Mouse (Mus musculus): ENCODE results near the gene Smim24. TPM values are rescaled to one million over a fixed set of nuclear protein-coding genes. Genes with fewer than 3 reads are reported as not detected.

Gene Smim24
- polyA plus RNA-seq, 1 experiment from 2014 or later: 3.1 TPM

DNA sequence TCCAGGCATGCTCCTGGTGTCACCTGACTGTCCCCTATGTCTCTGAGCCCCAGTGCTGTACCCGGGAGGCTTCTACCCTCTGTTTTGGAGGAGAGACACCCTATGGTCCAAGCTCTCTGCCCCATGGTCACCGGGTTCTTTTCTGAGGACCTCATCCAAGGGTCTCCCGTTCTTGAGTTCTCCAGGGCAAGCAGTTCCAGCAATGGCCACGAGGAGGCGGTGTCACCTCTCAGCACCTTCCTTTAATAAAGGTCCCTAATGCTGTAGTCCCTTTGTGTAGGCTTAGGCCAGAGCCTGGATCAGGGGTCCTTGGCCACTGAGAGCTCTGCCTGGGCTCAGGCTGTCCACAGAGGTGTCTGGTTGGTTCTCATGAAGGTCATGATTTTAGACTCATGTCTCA, 2.3 kb downstream of the Smim24 start:
- H3K4me3 ChIP-seq: no peak overlapping the region
- no peak overlapping the region for H3K9ac ChIP-seq
- no peak overlapping the region for H3K27ac ChIP-seq
- no peaks in the 10 kb centered on the region for H3K27me3 ChIP-seq
- WGBS: 16% methylated on average over 5 of the region's 5 CpGs
- H3K4me1 ChIP-seq: peaks cover 22% of the 10 kb centered on the region
- H3K9me3 ChIP-seq: no peaks in the 10 kb centered on the region
- H3K4me2 ChIP-seq: no peak overlapping the region
- peaks cover 28% of the 10 kb centered on the region for H3K36me3 ChIP-seq
- ATAC-seq (ENCODE audit: insufficient number of reproducible peaks, insufficient read depth, low FRiP score, low TSS enrichment, low read depth): no peak

DNA sequence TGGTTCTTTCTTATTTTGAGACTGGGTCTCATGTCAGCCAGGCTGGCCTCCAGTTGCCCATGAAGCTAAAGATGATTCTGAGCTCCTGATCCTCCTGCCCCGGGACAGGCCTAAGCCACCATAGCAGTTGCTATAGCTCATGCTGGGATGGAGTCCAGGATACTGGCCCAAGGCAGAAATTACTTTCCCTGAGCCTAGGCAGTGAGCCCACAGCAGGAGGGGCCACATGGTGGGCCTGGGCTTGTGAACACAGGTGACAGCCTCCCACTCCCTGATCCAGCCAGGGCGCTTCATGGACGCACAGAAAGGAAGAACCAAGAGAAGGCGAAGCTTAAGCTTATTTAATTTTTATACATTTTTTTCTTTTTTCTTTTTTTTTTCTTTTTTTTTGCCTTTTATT, 3.0 kb downstream of the Smim24 start:
- 89% methylated on average over 4 of the region's 4 CpGs for WGBS
- Histone ChIP-seq H3K4me2 (no peak overlapping the region), H3K36me3 (peaks cover 36% of the 10 kb centered on the region), H3K4me1 (peaks cover 30% of the 10 kb centered on the region), H3K9ac (no peak overlapping the region), H3K27ac (peak overlapping the region; percentile 48; the same call in 1 of the 2 replicates), H3K4me3 (no peak overlapping the region), H3K27me3 (no peaks in the 10 kb centered on the region), H3K9me3 (no peaks in the 10 kb centered on the region)
- ATAC-seq (ENCODE audit: insufficient number of reproducible peaks, insufficient read depth, low FRiP score, low TSS enrichment, low read depth): no peak

DNA sequence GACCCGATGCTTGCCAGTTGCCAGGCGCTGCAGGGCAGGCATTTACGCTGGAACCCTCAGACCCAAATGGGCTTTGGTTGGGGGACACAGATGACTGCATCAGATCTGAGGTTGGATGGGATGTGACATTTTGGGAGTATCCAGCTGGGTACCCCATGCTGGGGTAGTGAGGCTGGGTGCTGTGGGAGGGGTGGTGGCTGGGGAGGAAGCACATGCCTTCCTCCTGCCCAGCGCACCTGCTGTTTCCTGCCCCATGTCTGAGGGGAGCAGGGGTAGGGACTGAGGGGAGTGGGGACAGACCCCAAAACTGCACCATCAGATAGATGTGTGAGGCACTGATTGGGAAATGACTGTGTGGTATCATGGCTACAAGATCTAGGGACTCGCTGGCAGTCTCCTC, 3.9 kb downstream of the Smim24 start:
- H3K27me3 ChIP-seq: no peaks in the 10 kb centered on the region
- peaks cover 39% of the 10 kb centered on the region for H3K36me3 ChIP-seq
- H3K9ac ChIP-seq: 0 out of 2 replicates have a peak overlapping the region, but pooled peaks have one; percentile 32
- 65% methylated on average over 5 of the region's 5 CpGs for WGBS
- no peak for ATAC-seq (ENCODE audit: insufficient number of reproducible peaks, insufficient read depth, low FRiP score, low TSS enrichment, low read depth)
- H3K4me3 ChIP-seq: no peak overlapping the region
- H3K4me2 ChIP-seq: no peak overlapping the region
- H3K4me1 ChIP-seq: peaks cover 38% of the 10 kb centered on the region
- H3K27ac ChIP-seq: peak overlapping the region; percentile 48
- no peaks in the 10 kb centered on the region for H3K9me3 ChIP-seq

DNA sequence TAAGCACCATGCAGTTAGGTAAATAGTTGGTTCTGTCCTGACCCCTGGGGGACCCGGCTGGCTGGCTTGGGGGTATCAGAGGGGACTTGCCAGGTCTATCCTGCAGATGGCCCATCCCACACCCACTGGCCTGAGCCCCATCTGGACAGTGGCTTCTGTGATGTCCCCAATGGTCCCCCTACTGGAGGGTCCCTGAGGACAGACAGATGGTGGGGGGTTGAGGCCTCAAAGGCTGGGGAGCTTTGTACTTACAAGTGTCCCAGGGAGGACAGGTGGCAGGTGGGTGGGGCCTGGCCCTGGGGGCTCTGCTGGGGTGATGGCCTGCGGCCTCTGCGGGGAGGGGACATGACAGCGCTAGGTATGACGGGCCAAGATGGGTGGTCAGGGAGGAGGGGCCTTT, 6.4 kb downstream of the Smim24 start:
- no peak overlapping the region for H3K4me3 ChIP-seq
- H3K4me2 ChIP-seq: no peak overlapping the region
- no peak for ATAC-seq (ENCODE audit: insufficient number of reproducible peaks, insufficient read depth, low FRiP score, low TSS enrichment, low read depth)
- H3K4me1 ChIP-seq: peaks cover 49% of the 10 kb centered on the region
- H3K9me3 ChIP-seq: no peaks in the 10 kb centered on the region
- H3K27me3 ChIP-seq: no peaks in the 10 kb centered on the region
- WGBS: 74% methylated on average over 5 of the region's 5 CpGs
- no peak overlapping the region for H3K27ac ChIP-seq
- no peak overlapping the region for H3K9ac ChIP-seq
- peaks cover 50% of the 10 kb centered on the region for H3K36me3 ChIP-seq

DNA sequence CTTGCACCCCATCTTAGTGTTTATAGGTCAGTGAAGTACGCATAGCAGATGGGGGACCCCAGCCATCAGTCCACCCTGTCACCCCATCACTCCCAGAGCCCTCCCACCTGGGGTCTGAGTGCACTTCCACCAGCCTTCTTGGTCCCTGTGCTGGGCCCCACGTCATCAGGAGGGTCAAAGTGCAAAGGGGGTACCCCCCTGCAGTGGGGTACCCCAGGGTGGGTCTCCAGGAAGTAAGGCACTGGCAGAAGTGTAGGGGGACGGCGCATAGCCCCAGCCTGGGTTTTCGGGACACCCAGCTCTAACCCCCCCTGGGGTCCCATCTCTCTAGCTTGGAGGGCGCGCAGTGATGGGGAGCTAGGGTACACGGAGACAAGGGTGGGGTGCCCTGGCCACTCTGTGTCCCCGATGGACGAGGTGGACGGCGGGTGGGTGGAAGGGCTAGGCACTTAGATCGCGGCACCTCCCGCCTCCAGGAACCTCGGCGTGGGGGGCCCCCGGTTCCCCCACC, 7.0 kb downstream of the Smim24 start:
- 80% methylated on average over 18 of the region's 18 CpGs for WGBS
- peaks cover 56% of the 10 kb centered on the region for H3K36me3 ChIP-seq
- H3K4me2 ChIP-seq: no peak overlapping the region
- no peak overlapping the region for H3K9ac ChIP-seq
- peaks cover 53% of the 10 kb centered on the region for H3K4me1 ChIP-seq
- H3K27me3 ChIP-seq: no peaks in the 10 kb centered on the region; the same call in 1 of the 2 replicates
- no peak for ATAC-seq (ENCODE audit: insufficient number of reproducible peaks, insufficient read depth, low FRiP score, low TSS enrichment, low read depth)
- H3K27ac ChIP-seq: no peak overlapping the region
- H3K4me3 ChIP-seq: no peak overlapping the region
- no peaks in the 10 kb centered on the region for H3K9me3 ChIP-seq

DNA sequence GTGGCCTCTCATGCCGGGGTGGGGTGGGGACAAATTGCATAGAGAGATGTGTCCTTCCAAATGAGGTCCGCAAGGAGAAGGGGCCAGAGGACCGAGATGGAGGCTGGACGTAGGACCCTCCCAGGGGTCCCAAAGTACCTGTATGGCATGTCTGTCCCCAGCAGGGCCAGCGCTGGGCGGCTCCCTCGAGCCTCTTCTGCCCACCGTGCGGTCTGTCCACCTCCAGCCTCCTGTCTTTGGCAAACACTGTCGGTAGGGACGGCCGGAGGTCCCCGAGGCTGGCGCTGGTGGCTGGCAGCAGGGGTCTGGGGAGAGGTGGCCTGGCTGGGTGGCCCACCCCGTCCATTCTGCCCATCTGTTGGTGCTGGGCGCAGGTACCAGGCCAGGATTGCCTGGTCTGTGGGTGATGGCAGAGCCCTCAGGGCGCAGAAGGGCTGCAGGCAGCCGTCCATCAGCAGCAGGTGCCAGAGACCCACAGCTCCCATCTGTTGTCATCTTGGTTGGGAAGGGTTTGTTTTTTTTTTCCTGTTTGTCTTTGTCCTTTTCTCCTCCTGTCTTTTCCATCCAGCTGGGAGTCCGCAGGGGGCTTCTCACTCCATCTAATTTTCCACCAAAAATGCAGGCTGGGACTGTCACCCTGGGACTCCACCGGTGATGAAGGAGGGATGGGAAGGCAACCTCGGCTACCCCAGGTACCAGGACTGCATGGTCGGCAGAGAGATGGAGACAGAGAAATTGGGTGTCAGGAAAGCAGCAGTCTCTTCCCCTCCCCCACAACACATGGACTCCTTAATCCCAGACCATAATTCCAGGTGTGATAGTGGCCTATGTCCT, 7.7 kb downstream of the Smim24 start:
- WGBS: 55% methylated on average over 22 of the region's 22 CpGs
- Histone ChIP-seq H3K9ac (0 out of 2 replicates have a peak overlapping the region, but pooled peaks have one; percentile 51), H3K4me3 (no peak overlapping the region), H3K4me2 (no peak overlapping the region), H3K27me3 (no peaks in the 10 kb centered on the region; the same call in 1 of the 2 replicates), H3K9me3 (no peaks in the 10 kb centered on the region), H3K36me3 (peaks cover 61% of the 10 kb centered on the region), H3K4me1 (peaks cover 53% of the 10 kb centered on the region), H3K27ac (peak overlapping the region; percentile 96)
- no peak for ATAC-seq (ENCODE audit: insufficient number of reproducible peaks, insufficient read depth, low FRiP score, low TSS enrichment, low read depth)

DNA sequence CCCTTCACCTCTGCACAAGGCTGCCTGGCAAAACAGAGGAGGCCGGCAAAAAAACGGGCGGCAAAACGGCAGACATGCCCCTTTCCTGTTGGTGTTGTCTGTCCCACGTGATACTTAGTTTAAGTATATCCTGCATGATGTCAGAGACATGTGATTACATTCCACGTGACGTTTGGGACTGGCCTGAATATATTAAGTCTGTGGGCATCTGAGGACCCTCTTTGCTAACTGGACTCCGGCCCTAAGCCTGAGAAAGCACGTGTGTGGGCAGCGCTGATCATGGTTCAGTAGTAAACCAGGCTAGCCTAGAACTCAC, 8.3 kb downstream of the Smim24 start:
- no peaks in the 10 kb centered on the region for H3K9me3 ChIP-seq
- peak overlapping the region; percentile 51; the same call in 1 of the 2 replicates for H3K9ac ChIP-seq
- peaks cover 56% of the 10 kb centered on the region for H3K4me1 ChIP-seq
- H3K36me3 ChIP-seq: peaks cover 66% of the 10 kb centered on the region
- H3K4me2 ChIP-seq: peak overlapping the region; percentile 44
- H3K27me3 ChIP-seq: no peaks in the 10 kb centered on the region; the same call in 1 of the 2 replicates
- WGBS: 31% methylated on average over 10 of the region's 10 CpGs
- peak overlapping the region; percentile 96 for H3K27ac ChIP-seq
- ATAC-seq (ENCODE audit: insufficient number of reproducible peaks, insufficient read depth, low FRiP score, low TSS enrichment, low read depth): no peak
- no peak overlapping the region for H3K4me3 ChIP-seq

DNA sequence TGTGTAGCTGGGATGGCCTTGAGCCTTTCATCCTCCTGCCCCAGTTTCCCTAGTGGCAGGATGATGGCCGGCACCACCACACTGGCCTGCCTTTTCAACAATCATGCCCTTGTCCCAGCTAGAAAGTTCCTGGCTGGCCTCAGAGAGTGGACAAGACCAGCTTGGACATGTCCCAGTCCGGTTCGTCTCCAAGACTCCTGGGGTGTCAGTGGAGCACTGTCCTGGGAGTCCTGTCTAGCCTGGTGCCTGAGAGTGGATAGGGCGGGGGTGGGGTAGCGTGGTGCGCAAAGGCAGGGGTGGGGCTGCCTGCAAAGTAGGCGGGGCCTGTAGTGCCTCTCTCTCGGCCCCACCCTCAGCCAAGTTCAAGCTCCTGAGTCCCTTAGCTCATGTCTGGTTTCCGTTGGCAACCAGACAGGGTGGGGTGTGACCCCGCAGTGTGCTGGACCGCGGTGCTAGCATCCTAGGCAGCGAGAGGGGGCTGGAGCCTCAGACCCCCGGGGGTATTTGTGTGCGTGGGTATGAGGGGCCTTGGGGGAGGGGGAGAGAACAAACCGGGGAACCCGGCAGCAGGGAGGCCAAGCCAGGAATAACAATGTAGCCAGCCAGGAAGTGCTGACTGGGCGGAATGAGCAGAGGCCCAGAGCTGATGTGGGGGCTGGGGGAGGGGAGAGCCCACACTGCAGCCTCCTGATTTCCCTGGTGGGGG, 8.8 kb downstream of the Smim24 start:
- Histone ChIP-seq H3K27me3 (peaks cover 3% of the 10 kb centered on the region), H3K9ac (peak overlapping the region; percentile 58), H3K36me3 (peaks cover 67% of the 10 kb centered on the region), H3K9me3 (no peaks in the 10 kb centered on the region), H3K4me1 (peaks cover 59% of the 10 kb centered on the region), H3K4me2 (peak overlapping the region; percentile 44), H3K4me3 (peak overlapping the region; percentile 13; the same call in 1 of the 2 replicates), H3K27ac (peak overlapping the region; percentile 96)
- WGBS: 8% methylated on average over 18 of the region's 18 CpGs
- ATAC-seq (ENCODE audit: insufficient number of reproducible peaks, insufficient read depth, low FRiP score, low TSS enrichment, low read depth): peak; percentile 81

DNA sequence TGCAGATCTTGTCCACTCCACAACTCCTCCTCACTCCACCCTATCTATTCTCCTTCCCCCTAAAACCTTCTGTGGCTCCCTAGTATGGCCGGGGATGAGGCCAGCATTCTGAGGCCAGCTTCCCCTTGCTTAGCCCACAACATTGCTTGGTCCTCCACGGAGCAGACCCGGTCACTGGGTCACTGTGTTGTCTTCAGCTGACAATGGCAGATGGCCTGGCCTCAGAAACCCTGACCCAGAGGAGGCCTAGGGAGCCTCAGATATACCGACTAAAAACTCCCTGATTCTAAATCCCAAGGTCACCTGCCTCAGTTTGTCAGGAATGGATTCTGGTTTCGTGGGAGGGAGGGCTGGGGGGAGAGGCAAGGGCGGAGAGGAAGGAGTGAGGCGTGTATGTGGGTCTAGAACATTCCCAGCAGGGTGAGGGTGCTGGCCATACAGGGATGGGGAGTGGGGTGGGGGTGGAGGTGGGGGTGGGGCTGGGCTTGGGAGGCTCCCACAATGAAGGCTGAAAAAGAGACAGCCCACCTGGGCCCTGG, 9.4 kb downstream of the Smim24 start:
- peaks cover 64% of the 10 kb centered on the region for H3K4me1 ChIP-seq
- H3K36me3 ChIP-seq: peaks cover 68% of the 10 kb centered on the region
- peak overlapping the region; percentile 13; the same call in 1 of the 2 replicates for H3K4me3 ChIP-seq
- H3K4me2 ChIP-seq: peak overlapping the region; percentile 44
- H3K27ac ChIP-seq: peak overlapping the region; percentile 96
- peaks cover 9% of the 10 kb centered on the region for H3K27me3 ChIP-seq
- H3K9me3 ChIP-seq: no peaks in the 10 kb centered on the region
- peak overlapping the region; percentile 58 for H3K9ac ChIP-seq
- WGBS: 19% methylated on average over 7 of the region's 7 CpGs
- no peak for ATAC-seq (ENCODE audit: insufficient number of reproducible peaks, insufficient read depth, low FRiP score, low TSS enrichment, low read depth)

DNA sequence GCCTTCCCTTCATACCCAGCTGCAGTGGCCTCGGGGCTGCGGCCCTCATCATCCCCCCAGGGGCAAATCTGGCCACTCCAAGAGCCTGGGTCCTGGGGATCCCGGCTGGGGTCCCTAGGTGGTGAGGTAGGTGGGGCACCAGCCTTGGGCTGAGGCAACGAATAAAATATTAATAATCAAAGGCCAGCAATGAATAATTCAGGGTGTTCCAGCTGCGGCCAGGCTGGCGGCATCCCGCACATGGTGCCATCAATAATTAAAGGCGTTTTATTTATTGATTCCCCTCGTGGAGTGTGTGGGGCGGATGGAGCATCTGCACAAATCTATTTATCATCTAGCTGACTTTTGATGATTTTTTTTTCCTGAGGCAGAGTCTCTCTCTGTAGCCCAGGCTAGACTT, 10.7 kb downstream of the Smim24 start:
- Histone ChIP-seq H3K9ac (peak overlapping the region; percentile 46; the same call in 1 of the 2 replicates), H3K27me3 (peaks cover 18% of the 10 kb centered on the region), H3K4me1 (peaks cover 77% of the 10 kb centered on the region), H3K27ac (peak overlapping the region; percentile 96), H3K4me2 (no peak overlapping the region), H3K36me3 (peaks cover 75% of the 10 kb centered on the region), H3K4me3 (no peak overlapping the region), H3K9me3 (no peaks in the 10 kb centered on the region)
- ATAC-seq (ENCODE audit: insufficient number of reproducible peaks, insufficient read depth, low FRiP score, low TSS enrichment, low read depth): no peak
- 56% methylated on average over 10 of the region's 10 CpGs for WGBS

DNA sequence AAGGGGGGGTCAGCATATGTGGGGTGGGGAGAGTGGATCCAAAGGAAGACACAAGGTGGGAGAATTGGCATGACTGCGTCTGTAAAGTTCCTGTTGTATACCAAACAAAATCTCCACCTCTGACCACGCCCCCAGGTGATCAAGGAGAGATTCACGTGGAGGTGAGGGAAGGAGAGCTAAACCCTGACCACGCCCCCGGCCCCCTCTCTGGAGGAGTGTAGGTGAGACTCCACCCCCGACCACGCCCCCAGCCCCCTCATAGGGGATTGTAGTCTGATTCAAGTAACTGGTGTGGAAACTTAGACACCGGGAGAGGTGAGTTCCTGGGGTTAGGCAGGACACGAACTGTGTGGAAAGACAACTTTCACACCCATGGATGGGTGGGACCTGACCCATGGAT, 11.2 kb downstream of the Smim24 start:
- H3K4me1 ChIP-seq: peaks cover 82% of the 10 kb centered on the region
- no peaks in the 10 kb centered on the region for H3K9me3 ChIP-seq
- WGBS: 21% methylated on average over 9 of the region's 9 CpGs
- H3K36me3 ChIP-seq: peaks cover 78% of the 10 kb centered on the region
- H3K27me3 ChIP-seq: peaks cover 21% of the 10 kb centered on the region
- H3K9ac ChIP-seq: no peak overlapping the region
- ATAC-seq (ENCODE audit: insufficient number of reproducible peaks, insufficient read depth, low FRiP score, low TSS enrichment, low read depth): no peak
- H3K4me3 ChIP-seq: no peak overlapping the region
- no peak overlapping the region for H3K27ac ChIP-seq
- H3K4me2 ChIP-seq: no peak overlapping the region
